Mouse (Mus musculus) bone marrow, adult 2 months (tissue): Measurements from ENCODE around the gene Sptlc2.

Experiments
- CTCF ChIP-seq: fragments of 200-500 bp; IDR thresholded peaks from 2 replicates; pipeline ENCODE4 v1.5.1; 2011; ENCODE audit warnings: low read length, control low read depth; ENCODE audit not compliant: control insufficient read depth, insufficient read depth
- POLR2A ChIP-seq: fragments of 200-500 bp; IDR thresholded peaks from 2 replicates; pipeline ENCODE4 v1.6.1; 2011; ENCODE audit warnings: low read depth, mild to moderate bottlenecking, control low read depth, low read length, borderline replicate concordance; ENCODE audit not compliant: control insufficient read depth

- no peak for TF ChIP-seq CTCF
- TF ChIP-seq POLR2A: no peak
These were observed 11.1 kb upstream of the Sptlc2 start for GRCm38 (mm10) chr12:87399119-87399819.
